In genomic region chr11:51358981-51359380, GRCm38 (mm10) we compare ENCODE assay signal across 3 mouse cellular contexts.
A peak's percentile ranks its signal among the peaks of the same experiment; 100 is the strongest.
DNase-seq lines count a peak whose midpoint lies in the region.

No protein-coding gene starts in this region.

- peak; percentile 60 for DNase-seq in heart, adult 11 months
- DNase-seq in testis, postnatal 10 days (ENCODE audit: low spot score), result peak; percentile 13
- DNase-seq in urinary bladder, postnatal 10 days (ENCODE audit: low spot score), result peak; percentile 4

Comparison
In these comparisons a context has a peak if more than half of its experiments do, and no peak if none do; other contexts are left out.
1. DNase-seq: peak in every context shown above with its lines; median percentile 60 in heart, adult 11 months; 13 in testis, postnatal 10 days; 4 in urinary bladder, postnatal 10 days.